ENCODE assay signal across 30 mouse cellular contexts in genomic region chr2:108691156-108692007, GRCm38 (mm10).
DNase-seq lines count a peak whose midpoint lies in the region; ATAC-seq and TF ChIP-seq lines count a peak whose summit lies in the region.
"Had no signal": no experiment of that assay in that cellular context is flagged by ENCODE, and none has a peak within 500 bp of the region (broad histone marks: within the 10 kb centered on the region; RNA-seq: fewer than 3 reads in every experiment).

No protein-coding gene starts in this region.

- no peak overlapping the region for H3K27ac ChIP-seq in heart, embryonic 16.5 days (ENCODE audit: low read length)
- H3K27ac ChIP-seq in heart, adult 2 months = no peak overlapping the region
- 0 out of 2 replicates have a peak overlapping the region, but pooled peaks have one; percentile 8 for H3K27ac ChIP-seq in lung, embryonic 14.5 days (ENCODE audit: low read depth)
- H3K27ac ChIP-seq in midbrain, postnatal 0 days (ENCODE audit: low read depth, low read length) = no peak overlapping the region
- no peak overlapping the region for H3K27ac ChIP-seq in midbrain, embryonic 13.5 days
- H3K27ac ChIP-seq: forebrain, embryonic 10.5 days; forebrain, embryonic 15.5 days; gastrocnemius, adult 2 months; hindbrain, embryonic 14.5 days; liver, embryonic 14.5 days; macrophage; neural tube, embryonic 13.5 days; stomach, postnatal 0 days had no signal

- no peak for TF ChIP-seq EP300 in heart, adult 2 months (IDR thresholded peaks at IDR 0.05; ENCODE audit: insufficient read depth, low read depth, low read length)

- TF ChIP-seq CTCF in heart, adult 2 months (IDR thresholded peaks at IDR 0.05) = no peak
- no peak for TF ChIP-seq CTCF in lung, embryonic 14.5 days (IDR thresholded peaks at IDR 0.05; ENCODE audit: low read depth)
- no peak for TF ChIP-seq CTCF in midbrain, postnatal 0 days (IDR thresholded peaks at IDR 0.05)

- intact Hi-C loops in heart, adult 2 months (cut with DNase I) = loop anchor here (2.0 kb wide), 1 partner anchor 1003 kb away; no protein-coding TSS in a partner anchor

- H3K4me2 ChIP-seq in heart, embryonic 16.5 days (ENCODE audit: low read depth, low read length) = no peak overlapping the region
- peak overlapping the region; percentile 39 for H3K4me2 ChIP-seq in lung, embryonic 14.5 days
- H3K4me2 ChIP-seq in midbrain, postnatal 0 days (ENCODE audit: low read depth, low read length, poor library complexity, severe bottlenecking) = no peak overlapping the region
- H3K4me2 ChIP-seq in midbrain, embryonic 13.5 days (replicated peaks) = no peak overlapping the region
- H3K4me2 ChIP-seq: forebrain, embryonic 15.5 days; hindbrain, embryonic 14.5 days; midbrain, embryonic 11.5 days; neural tube, embryonic 13.5 days had no signal

- H3K9me3 ChIP-seq in heart, embryonic 16.5 days (replicated peaks; ENCODE audit: control insufficient read depth, low read length) = no peaks in the 10 kb centered on the region
- H3K9me3 ChIP-seq in lung, embryonic 14.5 days (ENCODE audit: low read depth, low read length) = no peaks in the 10 kb centered on the region
- H3K9me3 ChIP-seq in midbrain, postnatal 0 days (ENCODE audit: low read length) = no peaks in the 10 kb centered on the region
- H3K9me3 ChIP-seq in midbrain, embryonic 13.5 days = no peaks in the 10 kb centered on the region
- H3K9me3 ChIP-seq: forebrain, embryonic 10.5 days; forebrain, embryonic 15.5 days; neural tube, embryonic 13.5 days had no signal

- no peaks in the 10 kb centered on the region for H3K36me3 ChIP-seq in heart, embryonic 16.5 days (ENCODE audit: control insufficient read depth, insufficient read depth)
- no peaks in the 10 kb centered on the region for H3K36me3 ChIP-seq in heart, adult 2 months (ENCODE audit: control insufficient read depth, insufficient read depth, low read length)
- H3K36me3 ChIP-seq in lung, embryonic 14.5 days (ENCODE audit: insufficient read depth) = no peaks in the 10 kb centered on the region
- no peaks in the 10 kb centered on the region for H3K36me3 ChIP-seq in midbrain, postnatal 0 days (ENCODE audit: insufficient read depth, low read length)
- no peaks in the 10 kb centered on the region for H3K36me3 ChIP-seq in midbrain, embryonic 13.5 days
- H3K36me3 ChIP-seq: forebrain, embryonic 10.5 days; forebrain, embryonic 15.5 days; neural tube, embryonic 13.5 days had no signal

- H3K4me1 ChIP-seq in heart, embryonic 16.5 days (ENCODE audit: control insufficient read depth, insufficient read depth, low read length) = peaks cover under 1% of the 10 kb centered on the region
- H3K4me1 ChIP-seq in heart, adult 2 months (ENCODE audit: control insufficient read depth, insufficient read depth, low read length) = no peaks in the 10 kb centered on the region
- no peaks in the 10 kb centered on the region for H3K4me1 ChIP-seq in lung, embryonic 14.5 days (ENCODE audit: insufficient read depth)
- H3K4me1 ChIP-seq in midbrain, postnatal 0 days (ENCODE audit: insufficient read depth, low read length) = no peaks in the 10 kb centered on the region
- H3K4me1 ChIP-seq in midbrain, embryonic 13.5 days (replicated peaks) = no peaks in the 10 kb centered on the region
- H3K4me1 ChIP-seq: forebrain, embryonic 10.5 days; forebrain, embryonic 15.5 days; neural tube, embryonic 13.5 days had no signal

- DNase-seq in heart, adult 2 months = no peak
- DNase-seq in lung, embryonic 14.5 days = peak; percentile 88
- DNase-seq in lung, adult 18-20 months = no peak
- DNase-seq in midbrain, postnatal 0 days (ENCODE audit: low spot score) = peak; percentile 12
- no peak for DNase-seq in gastrocnemius, adult 18-20 months (ENCODE audit: low spot score)
- DNase-seq: adrenal gland, adult 2 months; adrenal gland, postnatal 36 days; cerebellum, adult 18-20 months; cerebellum, postnatal 10 days; gastrocnemius, adult 2 months; heart, postnatal 36 days; kidney, adult 2 months; kidney, postnatal 10 days; layer of hippocampus, adult 9-11 months; liver; right cerebral cortex, postnatal 4 days; thymus, adult 18-20 months; thymus, postnatal 25 days had no signal

- TF ChIP-seq POLR2A in heart, adult 2 months (IDR thresholded peaks at IDR 0.05; ENCODE audit: insufficient read depth, low read depth, low read length) = no peak

- ATAC-seq in heart, embryonic 16.5 days (replicated peaks; ENCODE audit: extremely low read depth, insufficient read depth, low FRiP score) = peak; percentile 18; the same call in 1 of the 2 replicates
- ATAC-seq in lung, embryonic 14.5 days (ENCODE audit: insufficient read depth) = peak; percentile 95
- ATAC-seq in midbrain, postnatal 0 days (ENCODE audit: low FRiP score) = no peak
- ATAC-seq in midbrain, embryonic 13.5 days = no peak
- no peak for ATAC-seq in megakaryocyte-erythroid progenitor cell, adult 5-6 weeks (replicated peaks; ENCODE audit: low FRiP score, low TSS enrichment, poor library complexity, severe bottlenecking)
- ATAC-seq: CD4-positive, CD25-positive, alpha-beta regulatory T cell, adult 4 months; forebrain, embryonic 15.5 days had no signal

- WGBS in heart, embryonic 16.5 days = 45% methylated on average over 10 of the region's 10 CpGs
- WGBS in heart, adult 2 months = 45% methylated on average over 10 of the region's 10 CpGs
- 27% methylated on average over 10 of the region's 10 CpGs for WGBS in lung, embryonic 14.5 days
- WGBS in midbrain, postnatal 0 days = 66% methylated on average over 10 of the region's 10 CpGs
- 76% methylated on average over 10 of the region's 10 CpGs for WGBS in midbrain, embryonic 13.5 days

- H3K4me3 ChIP-seq in heart, embryonic 16.5 days (ENCODE audit: low read length) = no peak overlapping the region
- H3K4me3 ChIP-seq in heart, adult 2 months = no peak overlapping the region
- no peak overlapping the region for H3K4me3 ChIP-seq in lung, embryonic 14.5 days (ENCODE audit: low read depth, low read length)
- no peak overlapping the region for H3K4me3 ChIP-seq in midbrain, postnatal 0 days (ENCODE audit: low read depth, low read length)
- H3K4me3 ChIP-seq in midbrain, embryonic 13.5 days (replicated peaks) = no peak overlapping the region
- H3K4me3 ChIP-seq: forebrain, embryonic 10.5 days; forebrain, embryonic 15.5 days; gastrocnemius, adult 2 months; neural tube, embryonic 13.5 days had no signal

- H3K9ac ChIP-seq in heart, embryonic 16.5 days (ENCODE audit: low read length) = no peak overlapping the region
- H3K9ac ChIP-seq in heart, adult 2 months (ENCODE audit: low read depth, low read length) = no peak overlapping the region
- H3K9ac ChIP-seq in lung, embryonic 14.5 days = no peak overlapping the region
- H3K9ac ChIP-seq in midbrain, postnatal 0 days (replicated peaks; ENCODE audit: low read length, poor library complexity, severe bottlenecking) = no peak overlapping the region
- H3K9ac ChIP-seq in midbrain, embryonic 13.5 days (replicated peaks) = no peak overlapping the region
- H3K9ac ChIP-seq: forebrain, embryonic 15.5 days; hindbrain, embryonic 14.5 days; liver, embryonic 14.5 days; neural tube, embryonic 13.5 days had no signal

- no peaks in the 10 kb centered on the region for H3K79me2 ChIP-seq in heart, adult 2 months (replicated peaks; ENCODE audit: control insufficient read depth, insufficient read depth, low read length)

- no peaks in the 10 kb centered on the region for H3K27me3 ChIP-seq in heart, embryonic 16.5 days (ENCODE audit: control insufficient read depth, insufficient read depth, low read length)
- no peaks in the 10 kb centered on the region for H3K27me3 ChIP-seq in heart, adult 2 months (ENCODE audit: control insufficient read depth, insufficient read depth, low read length)
- no peaks in the 10 kb centered on the region for H3K27me3 ChIP-seq in lung, embryonic 14.5 days (ENCODE audit: insufficient read depth, low read length)
- H3K27me3 ChIP-seq in midbrain, postnatal 0 days (ENCODE audit: insufficient read depth, low read length) = no peaks in the 10 kb centered on the region
- H3K27me3 ChIP-seq in midbrain, embryonic 13.5 days = no peaks in the 10 kb centered on the region
- H3K27me3 ChIP-seq: forebrain, embryonic 15.5 days; neural tube, embryonic 13.5 days had no signal

Comparison
In these comparisons a context has a peak if more than half of its experiments do, and no peak if none do; other contexts are left out.
1. DNase-seq: peak in lung, embryonic 14.5 days (single experiment) and midbrain, postnatal 0 days (single experiment); none in heart, adult 2 months (0 of 2), lung, adult 18-20 months (0 of 2) and gastrocnemius, adult 18-20 months (single experiment).
2. ATAC-seq: peak in heart, embryonic 16.5 days (single experiment) and lung, embryonic 14.5 days (single experiment); none in midbrain, postnatal 0 days (single experiment), midbrain, embryonic 13.5 days (single experiment) and megakaryocyte-erythroid progenitor cell, adult 5-6 weeks (single experiment).